Mouse (Mus musculus): ENCODE results near the gene Auts2. TPM values are rescaled to one million over a fixed set of nuclear protein-coding genes. Genes with fewer than 3 reads are reported as not detected.

Auts2 gene
- total RNA-seq, 2 experiments from 2014 or later, result 28.8 to 35.3 TPM

DNA sequence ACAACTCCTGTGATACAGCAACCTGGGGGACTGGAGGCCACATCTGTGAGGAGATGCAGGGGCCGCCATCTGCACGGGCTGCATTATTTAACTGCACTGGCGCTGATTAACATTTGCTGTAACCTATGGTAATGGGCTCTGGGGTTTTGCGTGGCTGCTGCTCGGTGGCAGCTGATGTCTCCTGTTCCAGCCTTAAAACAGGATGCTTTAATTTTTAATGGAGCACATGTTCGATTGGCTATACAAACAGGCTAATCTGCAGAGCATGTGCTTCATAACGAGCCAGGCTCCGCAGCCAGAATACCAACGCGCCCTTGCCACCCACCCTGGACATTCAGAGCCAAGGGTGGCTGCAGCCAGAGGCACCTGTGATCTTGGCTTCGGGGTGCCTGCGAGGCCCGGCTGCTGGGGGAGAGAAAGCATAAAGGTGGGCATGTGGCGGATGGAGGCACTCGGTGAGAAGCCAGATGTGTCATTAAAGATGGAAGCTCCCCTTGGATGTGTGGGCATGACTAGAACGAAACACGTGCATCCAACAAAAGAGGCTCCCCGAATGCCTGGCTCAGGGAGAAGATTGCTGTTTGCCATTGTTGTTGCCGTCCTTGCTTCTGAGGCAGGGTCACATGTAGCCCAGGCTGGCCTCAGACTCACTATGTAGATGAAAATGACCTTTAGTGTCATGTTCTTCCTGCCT lies 884.2 kb downstream of the Auts2 start:
- intact Hi-C loops (cut with DNase I), result no loop called here

DNA sequence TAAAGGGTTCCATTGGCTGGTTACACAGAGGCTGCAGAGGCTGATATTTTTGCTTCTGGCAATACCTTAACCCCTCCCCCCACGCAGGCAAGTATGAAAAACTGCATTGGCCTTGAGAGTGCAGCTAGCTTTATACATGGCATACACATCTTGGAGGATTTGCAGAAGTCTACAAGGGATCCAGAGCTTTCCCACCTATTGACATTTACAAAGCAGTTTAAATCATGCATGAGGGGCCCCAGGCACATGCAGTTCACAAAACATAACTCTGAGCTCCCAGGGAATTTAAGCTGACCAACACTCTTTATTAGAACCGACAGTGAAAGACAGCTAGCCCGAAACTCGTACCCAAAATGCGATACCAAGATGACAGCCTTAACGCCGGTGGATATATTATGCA lies 888.9 kb downstream of the Auts2 start:
- DNase-seq, result no peak
- intact Hi-C loops (cut with DNase I), result no loop called here

More for the DNA sequence above, 884.2 kb downstream of the Auts2 start:
- DNase-seq, result no peak

DNA sequence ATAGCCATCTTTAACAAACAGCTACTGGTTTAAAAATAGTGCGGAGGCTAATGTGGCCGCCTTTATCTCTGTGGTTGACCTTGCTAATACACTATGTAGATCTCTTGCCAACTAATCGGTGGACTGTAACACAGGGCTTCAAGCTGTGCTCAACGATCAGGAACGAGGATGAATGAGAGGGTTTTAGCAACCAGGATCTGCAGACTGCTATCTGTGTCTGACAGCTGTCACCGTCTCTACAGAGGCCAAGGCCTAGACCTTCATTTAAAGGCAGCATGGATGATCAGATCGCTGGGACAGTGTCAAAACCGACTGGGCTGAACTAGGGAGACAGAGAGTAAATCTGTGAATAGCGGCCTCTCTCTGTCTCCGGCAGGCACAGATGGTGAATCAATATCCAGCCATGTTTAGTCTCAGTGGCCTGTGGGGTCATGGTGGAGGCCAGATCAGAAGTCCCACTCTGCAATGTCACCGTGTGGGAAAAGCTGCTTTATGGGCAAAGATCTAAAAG lies 892.7 kb downstream of the Auts2 start:
- intact Hi-C loops (cut with DNase I), result no loop called here
- peak in 1 of 2 experiments; percentile 23 for DNase-seq

DNA sequence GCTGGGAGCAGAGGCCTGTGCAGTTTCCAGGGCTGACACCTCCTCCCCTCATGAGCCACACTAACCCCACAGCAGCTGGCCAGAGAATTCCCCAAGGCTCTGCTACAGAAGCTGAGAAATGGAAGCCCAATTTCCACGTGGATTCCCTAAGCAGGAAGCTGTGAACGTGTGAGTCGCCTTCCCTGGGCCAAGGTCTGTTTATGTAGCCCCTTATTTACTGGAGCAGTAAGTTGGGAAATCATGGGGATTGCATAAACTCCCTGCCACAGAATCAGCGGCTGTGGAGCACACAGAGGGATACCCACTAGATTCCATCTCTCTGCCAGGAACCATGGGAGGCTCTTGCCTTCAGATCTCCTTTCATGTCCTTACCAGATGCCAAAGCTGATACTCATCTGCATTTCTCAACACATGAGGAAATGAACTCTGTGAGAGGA lies 895.4 kb downstream of the Auts2 start:
- peak; percentile 31 to 54 for DNase-seq
- intact Hi-C loops (cut with DNase I), result loop anchor here (5.0 kb wide), 1 partner anchor 110 kb away; no protein-coding TSS in a partner anchor

DNA sequence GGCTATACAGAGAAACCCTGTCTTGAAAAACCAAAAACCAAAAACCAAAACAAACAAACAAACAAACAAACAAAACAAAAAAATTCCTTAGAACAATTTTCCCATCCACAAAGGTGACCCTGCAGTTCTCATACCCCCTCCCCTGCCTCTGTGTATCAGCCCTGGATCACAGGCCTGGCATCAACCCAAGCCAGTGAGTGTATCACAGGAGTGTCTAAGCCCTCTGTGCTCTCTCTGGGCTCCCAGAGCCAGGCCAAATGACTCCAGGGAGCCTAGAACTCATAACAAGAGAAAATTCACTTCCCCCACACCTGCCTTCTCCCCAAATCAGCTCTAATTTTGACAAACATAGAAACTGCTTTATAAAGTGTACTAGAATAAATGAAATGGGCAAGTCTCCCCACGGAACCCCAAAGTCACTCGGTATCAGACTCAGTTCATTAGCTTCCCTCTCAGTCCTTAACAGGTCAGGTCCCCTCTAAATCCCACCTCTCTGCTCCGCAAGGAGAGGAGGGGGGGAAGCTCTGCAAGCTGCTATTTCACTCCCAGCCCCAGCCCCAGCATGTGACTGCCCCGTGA lies 896.0 kb downstream of the Auts2 start:
- intact Hi-C loops (cut with DNase I), result loop anchor here (5.0 kb wide), 1 partner anchor 110 kb away; no protein-coding TSS in a partner anchor
- no peak for DNase-seq

DNA sequence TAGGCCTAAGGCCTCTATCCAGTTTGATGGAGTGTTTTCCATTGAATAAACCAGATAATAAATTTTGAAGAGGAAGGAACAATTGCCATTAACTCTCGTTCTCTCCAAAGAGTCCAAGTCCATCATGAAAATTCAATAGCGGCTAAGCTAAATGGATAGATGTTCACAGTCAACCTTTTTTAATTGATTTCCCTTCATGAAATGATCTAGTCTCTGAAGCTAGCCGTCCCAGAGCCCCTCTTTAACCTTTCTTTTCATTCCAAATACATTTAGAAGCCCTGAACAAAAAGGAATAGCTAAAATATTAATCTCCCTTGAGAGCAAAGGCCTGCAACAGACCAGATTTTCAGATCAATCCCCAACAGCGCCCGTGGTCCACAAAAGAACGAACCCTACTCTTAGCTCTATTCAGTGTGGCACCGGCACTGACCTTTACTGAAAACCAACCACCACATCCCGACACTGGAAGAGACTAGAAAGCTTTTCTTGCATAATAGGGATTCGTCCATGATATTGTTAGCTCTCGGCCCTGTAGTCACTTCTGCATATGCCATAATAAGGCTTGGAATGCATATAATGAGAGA lies 896.9 kb downstream of the Auts2 start:
- no peak for DNase-seq
- intact Hi-C loops (cut with DNase I), result loop anchor here (5.0 kb wide), 1 partner anchor 109 kb away; no protein-coding TSS in a partner anchor

DNA sequence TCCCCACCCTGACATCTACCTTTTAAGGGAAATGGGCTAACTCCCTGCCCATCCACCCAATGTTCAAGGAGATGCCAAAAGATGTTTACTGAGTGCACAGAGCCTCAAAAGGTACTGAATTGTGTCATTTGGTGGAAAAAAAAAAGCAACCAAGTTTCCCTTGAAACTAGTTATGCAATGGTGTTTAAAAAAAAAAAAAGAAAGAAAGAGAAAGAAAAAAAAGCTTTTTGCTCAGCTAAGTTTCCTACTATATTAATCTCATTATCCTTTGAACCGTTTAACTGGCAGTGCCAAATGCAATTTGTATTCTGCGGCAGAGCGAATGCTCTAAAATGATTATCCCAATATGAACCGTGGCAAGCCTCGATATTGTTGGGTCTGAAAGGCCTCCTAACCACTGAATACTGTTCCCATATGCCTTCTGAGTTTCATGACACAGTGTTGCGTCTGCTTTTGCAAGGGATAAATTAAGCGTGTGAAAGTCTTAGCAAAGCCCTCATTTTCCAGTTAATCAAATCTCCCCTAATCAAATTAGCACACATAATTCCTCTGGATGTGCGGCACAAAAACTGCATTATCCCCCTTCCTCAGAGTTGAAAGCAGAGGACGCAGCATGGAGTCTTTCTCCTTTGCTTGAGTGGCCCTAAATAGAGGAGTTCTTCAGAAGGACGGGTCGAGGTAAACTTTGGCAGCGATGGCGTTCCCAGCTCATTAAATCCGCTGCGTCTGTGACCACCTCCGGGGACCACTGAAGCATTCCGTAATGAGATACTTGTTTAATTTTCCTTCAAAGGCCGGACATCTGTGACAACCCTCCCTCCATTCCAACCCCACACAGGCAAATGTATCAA lies 897.6 kb downstream of the Auts2 start:
- intact Hi-C loops (cut with DNase I), result loop anchor here (5.0 kb wide), 1 partner anchor 108 kb away; no protein-coding TSS in a partner anchor
- no peak for DNase-seq

DNA sequence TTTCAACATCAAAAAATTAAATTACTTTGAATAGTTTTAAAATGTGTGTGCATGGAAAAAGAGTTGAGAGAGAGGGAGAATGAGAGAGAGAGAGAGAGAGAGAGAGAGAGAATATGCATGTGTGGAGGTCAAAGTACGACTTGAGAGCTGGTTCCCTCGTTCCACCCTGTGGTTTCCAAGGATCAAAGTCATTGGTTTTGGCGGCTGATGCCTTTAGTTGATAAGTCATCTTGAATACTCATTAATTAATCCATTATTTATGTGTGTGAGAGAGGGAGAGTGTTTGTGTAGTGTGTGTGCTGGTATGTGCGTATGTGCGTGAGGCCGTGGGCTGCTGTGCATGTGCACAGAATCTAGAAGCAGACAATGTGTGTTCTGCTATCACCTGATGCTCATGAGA lies 898.8 kb downstream of the Auts2 start:
- DNase-seq, result no peak
- intact Hi-C loops (cut with DNase I), result no loop called here

DNA sequence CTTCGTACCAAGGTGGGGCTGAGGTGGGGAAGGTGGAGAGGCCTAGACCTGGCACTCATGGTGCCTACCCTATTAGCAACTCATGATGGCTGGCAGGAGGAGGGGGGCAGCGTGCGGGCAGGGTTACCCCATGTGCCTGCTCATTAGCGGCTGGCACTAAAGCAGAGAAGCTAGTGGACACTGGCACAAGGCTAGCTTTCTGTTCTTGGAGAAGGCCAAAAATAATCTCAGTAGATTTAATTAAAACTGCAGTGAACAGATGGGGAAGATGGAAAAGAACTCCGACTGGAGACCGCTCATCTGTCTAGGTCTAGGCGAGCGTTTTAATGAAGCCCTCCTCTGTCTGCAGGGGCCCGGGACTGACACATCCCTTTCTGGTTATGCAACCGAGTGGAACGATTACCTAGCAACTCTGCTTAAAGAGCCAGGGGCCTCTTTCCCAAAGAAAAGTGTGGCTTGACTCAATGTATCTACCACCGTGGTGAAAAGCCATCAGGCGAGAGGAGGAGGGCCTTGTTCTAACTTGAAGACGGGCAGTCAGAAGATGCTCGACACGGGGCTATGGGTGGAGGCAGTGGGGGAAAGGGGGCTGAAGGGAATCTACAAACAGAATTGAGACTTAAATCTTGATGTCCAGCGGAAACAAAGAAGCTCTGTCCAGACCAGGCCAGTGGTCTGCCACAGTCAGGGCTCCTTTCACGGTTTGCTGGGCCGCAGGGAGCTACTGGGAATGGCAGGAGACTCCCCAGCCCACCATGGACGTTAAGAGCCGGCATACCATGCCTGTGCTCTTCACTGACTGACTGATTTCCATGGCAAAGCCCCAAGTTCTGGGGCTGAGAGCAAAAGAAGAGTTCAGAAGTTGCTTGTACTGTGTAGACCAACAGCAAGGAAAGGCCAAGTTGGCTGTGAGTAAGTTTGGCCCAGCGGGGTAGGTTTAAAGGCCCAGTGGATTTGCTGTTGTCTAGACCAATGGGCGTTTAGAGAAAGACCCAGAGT lies 899.7 kb downstream of the Auts2 start:
- intact Hi-C loops (cut with DNase I), result no loop called here
- peak; percentile 16 to 24 for DNase-seq

DNA sequence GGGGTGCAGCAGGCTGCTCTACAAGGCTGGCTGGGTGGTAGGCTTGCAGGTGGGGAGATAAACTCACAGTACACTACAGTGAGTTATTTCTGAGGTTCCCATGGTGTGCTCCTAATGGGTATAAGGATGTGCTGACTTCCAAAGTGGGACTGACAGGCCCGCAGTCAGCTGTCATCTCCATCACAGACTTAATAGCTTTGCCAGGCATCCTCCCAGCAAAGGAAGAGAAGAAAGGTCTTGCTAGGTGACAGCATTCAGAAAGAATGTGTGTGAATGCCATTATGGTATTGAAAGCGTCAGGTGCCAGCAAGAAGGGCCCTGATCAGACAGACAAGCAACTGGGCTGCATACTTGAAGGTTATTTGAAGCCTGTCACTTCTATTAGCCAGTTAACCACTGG lies 900.4 kb downstream of the Auts2 start:
- peak in 1 of 2 experiments; percentile 11 for DNase-seq
- intact Hi-C loops (cut with DNase I), result no loop called here

DNA sequence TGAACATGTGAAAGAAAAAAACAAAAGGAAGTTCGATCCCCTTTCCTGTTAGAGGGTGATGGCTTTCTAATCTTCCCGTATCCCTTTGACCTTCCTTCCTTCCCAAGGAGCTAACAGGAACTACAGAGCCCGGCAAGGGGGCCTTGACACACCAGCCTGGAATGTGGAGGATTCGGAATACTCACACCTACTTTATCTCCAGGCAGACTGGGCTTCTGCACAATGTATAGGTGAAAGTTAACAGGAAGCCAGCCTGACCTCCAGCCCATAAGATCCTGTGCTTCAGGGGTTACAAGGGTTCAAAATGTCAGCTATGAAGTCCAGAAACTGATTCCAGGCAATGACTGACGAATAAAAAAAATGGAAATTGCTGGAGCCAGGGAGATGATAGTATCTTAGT lies 906.7 kb downstream of the Auts2 start:
- DNase-seq, result no peak
- intact Hi-C loops (cut with DNase I), result no loop called here

DNA sequence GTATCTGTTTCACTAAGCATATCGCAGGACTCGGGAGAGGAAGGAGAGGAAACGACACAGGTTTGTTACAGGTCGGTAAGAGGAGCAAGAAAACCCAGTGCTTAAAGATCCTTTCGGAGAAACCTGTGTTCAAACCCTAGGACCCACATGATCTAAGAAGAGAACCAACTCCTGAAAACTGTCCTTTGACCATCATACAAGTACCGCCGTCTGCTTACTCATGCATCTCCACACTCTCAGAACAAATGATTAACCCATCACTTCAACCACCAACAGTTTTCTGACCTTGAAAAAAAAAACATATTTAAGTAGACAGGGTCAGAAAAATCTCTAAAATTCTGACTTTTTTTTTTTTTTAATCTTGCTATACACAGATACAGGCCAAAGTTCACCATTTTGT lies 908.4 kb downstream of the Auts2 start:
- no peak for DNase-seq
- intact Hi-C loops (cut with DNase I), result no loop called here

DNA sequence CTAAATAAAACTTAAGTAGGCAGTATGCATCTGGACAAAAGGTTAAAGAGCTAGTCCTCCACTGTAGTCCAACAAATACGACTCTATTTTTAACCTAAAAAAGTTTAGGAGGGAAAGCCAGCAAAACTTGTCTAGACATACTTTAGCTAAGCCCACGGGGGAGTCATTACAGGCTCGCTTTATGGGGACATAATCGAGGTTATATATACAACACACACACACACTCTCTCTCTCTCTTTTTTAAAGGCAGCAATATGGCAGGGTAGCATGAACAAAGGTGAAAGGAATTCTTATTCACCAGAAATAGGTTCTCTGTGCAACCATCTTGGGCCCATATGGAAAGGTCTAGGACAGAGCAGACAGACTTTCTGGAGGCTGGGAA lies 911.2 kb downstream of the Auts2 start:
- no peak for DNase-seq
- intact Hi-C loops (cut with DNase I), result no loop called here

DNA sequence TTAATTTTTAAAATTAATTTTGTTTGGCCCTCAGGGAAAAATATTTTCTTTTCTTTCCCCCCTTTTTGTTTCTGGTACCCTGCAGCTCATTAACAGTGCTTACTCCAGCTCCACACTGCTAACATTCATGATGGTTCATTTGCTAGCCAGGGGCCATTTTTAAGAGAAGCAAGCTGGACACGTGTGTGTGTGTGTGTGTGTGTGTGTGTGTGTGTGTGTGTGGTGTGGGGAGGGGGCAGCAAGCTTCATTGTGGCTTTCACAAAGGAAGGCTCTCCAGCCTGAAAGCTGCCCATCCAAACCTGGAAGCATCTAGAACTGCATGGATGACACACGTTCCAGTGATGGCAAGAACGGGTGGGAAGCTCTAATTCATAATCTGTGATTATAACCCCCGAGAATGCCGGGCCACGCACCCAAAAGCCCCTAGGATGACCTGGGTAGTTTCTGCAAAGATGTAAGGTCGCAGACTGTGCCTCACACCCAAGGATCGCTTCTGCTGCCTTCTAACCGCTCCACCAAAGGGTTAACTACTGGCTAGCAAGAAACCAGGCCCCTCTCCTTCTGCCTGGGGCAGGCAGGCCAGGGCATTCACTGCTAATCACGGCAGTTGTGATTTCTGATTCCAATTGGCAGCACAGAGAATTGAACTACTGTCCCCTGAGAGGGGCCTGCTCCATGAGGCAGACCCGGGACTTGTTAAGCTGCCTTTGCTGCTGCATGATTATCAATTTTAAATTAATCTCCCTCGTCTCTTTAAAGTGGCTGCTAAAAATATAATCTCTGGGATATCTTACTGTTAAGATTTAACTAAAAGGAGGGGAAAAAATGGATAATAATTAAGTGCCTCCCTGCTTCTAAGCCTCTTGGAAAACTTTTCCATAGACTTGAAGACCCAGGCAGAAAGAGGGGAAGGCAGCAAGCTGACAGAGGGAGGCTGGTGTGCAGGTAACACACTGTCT lies 911.8 kb downstream of the Auts2 start:
- intact Hi-C loops (cut with DNase I), result no loop called here
- no peak for DNase-seq

DNA sequence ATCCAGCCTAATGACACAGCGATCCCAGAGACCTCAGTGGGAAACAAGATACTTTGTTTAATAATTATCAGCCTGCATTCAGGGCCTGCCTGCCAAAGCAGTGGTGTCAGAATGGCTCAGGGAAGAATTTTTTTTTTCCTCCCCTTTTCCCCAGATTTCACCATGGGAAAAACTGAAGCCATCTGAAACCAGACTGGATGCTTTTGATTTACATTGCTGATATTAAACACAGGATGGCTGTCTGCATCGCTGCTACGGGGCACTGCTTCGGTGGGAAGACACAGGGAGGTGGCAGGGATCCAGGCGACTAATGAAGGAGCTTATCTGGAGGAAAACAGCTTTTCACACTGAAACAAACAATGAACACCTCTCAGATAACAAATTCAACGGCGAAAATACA lies 912.6 kb downstream of the Auts2 start:
- intact Hi-C loops (cut with DNase I), result no loop called here
- no peak for DNase-seq

DNA sequence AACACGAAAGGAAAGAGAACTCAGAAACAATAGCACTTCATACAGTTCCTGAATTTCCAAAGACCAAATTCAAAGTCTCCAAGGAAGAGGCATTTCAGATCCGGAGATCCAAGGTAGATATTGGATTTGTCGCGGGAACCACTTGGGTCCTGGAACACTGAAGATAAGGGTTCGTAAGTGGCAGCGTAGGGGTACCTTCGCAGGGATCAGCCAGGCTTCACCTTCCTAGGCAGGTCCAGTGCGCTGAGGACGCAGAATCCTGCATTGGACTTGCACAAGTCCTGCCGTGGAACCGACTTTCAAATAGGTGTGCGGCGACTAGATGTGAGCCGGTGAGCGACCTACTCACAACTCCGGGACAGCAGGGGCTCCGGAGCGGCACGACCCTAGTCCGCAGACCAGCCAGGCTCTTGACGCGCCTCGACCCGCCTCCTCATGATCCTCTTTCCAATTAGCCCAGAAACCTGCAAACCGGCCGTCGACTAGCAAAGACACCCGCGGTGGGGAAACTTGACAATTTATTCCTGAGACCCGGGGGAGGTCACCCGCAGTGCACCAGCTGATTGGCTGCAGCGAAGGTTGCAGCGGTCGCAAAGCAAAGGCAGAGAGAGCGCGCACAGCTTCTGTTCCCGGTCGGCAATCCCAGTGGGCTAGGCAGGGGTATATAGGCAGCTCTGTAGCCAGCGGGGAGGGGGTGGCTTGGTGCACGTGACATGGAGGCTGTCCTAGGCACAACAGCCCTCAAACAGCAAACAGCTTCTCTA lies 926.8 kb downstream of the Auts2 start:
- intact Hi-C loops (cut with DNase I), result loop anchor here (5.0 kb wide), 1 partner anchor 71 kb away; no protein-coding TSS in a partner anchor
- peak; percentile 10 to 26 for DNase-seq

DNA sequence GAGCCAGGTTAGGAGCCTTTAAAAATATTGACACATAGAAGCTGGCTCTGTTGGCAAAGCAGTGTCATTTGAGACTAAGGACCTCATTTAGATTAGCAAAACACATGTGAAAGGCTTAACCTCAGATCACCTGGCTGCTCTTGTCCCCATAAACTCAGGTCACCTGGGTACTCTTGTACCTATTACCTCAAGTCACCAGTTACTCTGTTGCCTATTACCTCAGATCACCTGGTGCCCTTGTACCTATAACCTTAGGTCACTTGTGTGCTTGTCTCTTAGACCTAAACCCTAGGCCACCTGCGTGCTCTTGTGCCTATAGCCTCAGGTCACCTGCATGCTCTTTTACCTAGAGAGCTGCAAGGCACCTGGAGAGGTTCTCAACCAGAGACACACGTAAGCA lies 928.9 kb downstream of the Auts2 start:
- no peak for DNase-seq
- intact Hi-C loops (cut with DNase I), result no loop called here

DNA sequence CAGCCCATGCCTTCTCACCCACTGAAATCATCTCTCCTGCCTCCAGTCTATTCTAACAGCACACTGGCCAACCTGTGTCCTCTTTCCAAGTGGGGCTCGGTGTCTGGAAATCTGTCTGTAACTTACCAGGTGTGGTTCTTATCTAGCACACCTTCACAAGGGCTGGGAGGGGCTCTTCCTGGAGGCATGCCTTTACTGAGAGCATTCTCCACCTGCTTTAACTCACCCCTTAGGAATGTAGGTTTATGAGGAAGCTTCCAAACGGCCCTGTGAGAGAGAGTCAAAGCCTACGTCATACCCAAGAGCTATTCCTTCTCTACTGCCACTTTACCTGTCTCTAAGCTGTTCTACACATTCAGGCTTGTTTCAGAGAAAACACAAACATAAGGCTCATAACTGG lies 929.8 kb downstream of the Auts2 start:
- intact Hi-C loops (cut with DNase I), result no loop called here
- DNase-seq, result no peak
